Mouse (Mus musculus): ENCODE data around the gene Nhlrc2.

Nhlrc2 gene

DNA sequence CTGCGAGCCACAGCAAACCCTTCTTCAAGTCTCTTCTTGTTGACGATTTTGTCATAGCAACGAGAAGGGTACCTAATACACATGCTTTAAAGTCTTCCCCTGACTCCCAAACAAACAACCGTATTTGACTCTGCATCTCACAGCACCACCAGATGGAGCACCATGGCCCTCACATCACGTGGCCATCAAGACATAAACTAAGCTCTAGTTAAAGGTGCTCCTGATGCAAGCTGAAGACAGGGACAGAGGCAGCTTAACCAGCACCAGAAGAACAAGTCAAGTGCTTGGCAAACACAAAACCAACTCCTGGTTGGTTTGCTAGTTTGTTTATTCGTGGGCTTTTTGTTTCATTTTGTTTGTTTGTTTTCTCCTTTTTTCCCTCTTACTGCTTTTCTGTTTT lies 17.3 kb downstream of the Nhlrc2 start:
- peak in 1 of 2 experiments; percentile 41 for DNase-seq

DNA sequence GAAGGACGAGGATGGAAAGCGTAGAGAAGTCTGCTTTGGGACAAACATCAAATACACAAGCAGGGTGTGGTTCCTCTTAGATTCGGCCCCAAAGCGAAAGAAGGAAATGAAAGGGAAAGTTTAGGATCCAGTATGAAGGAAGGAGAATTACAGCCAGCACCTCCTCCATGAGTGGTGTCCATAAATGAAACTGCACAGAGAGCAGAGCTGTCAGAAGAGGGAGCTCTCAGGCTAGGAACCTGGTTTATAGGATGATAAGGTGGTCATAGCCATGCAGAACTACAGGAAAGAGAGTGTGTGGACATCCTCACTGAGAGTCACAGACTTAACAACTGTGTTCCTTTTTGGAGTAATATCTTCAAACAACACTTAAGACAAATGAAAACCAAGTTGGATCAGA lies 18.0 kb downstream of the Nhlrc2 start:
- peak in 1 of 2 experiments; percentile 40 for DNase-seq

DNA sequence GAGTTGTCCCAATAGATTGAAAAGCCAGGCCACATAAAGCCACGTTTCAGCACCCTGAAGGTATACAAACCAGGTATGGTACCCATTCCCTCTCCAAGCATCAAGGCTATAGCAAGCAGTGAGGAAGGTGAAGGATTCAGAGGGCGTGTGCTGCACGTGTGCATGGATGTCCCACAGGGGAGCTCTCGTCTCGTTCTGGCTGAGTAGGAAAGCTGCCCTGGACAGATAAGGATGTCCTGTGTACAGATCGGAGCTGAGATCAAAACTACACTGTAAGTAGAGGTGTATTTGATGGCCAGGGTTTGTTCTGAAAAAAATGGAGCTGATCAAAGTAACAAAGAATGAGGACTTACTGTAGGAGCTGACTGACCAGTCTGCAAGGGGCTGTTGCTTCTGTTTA lies 18.9 kb downstream of the Nhlrc2 start:
- no peak for DNase-seq

DNA sequence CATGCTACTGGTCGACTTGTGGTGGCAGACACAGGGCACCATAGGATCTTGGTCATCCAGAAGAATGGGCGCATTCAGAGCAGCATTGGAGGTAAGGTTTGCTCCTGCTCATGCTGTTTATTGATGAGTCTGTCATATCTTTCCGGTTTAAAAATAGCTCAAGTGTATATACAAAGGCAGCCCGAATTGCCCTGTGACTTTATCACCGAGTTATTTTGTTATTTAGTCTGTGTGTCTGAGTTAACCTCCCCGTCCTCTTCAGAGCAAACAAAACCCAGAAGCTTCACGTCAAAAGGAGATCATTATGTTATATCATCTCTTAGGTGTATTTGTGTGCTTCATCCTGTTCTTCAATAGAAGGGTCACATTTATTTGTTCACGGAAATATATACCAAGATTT lies 22.7 kb downstream of the Nhlrc2 start:
- no peak for DNase-seq

DNA sequence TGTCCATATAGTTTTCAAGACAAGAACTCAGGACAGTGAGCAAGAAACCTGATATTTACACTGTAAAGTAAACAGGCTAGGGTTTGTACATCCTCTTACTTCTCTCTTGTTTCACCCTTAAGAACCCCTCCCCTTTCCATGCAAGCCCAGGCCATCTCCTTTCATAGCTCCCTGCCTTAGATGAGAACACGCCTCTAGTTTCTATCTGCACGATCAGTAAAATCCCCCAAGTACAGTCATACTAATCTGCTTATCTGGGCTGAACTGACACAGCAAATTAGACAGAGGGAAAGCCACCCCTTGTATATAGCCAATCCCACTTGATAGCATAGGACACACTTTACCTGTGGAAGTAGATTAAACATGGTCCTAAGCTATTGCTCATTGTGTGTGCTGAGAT lies 23.2 kb downstream of the Nhlrc2 start:
- no peak for DNase-seq

DNA sequence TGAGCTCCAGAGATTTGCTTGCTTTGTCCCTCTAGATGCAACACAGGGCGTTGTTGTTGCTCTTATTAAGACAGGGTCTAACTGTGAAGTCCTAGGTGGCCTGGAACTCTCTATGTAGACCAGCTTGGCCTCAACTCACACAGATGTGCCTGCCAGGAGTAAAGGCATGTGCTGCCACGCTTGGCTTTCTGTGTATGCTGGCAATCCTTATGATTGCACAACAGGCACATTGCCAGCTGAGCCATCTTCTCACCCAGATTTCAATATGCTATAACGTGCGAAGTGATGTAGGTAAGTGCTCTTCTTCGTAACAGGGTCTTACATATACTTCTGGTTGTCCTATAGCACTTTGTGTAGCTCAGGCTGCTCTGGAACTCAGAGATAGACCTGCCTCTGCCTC lies 23.9 kb downstream of the Nhlrc2 start:
- no peak for DNase-seq

DNA sequence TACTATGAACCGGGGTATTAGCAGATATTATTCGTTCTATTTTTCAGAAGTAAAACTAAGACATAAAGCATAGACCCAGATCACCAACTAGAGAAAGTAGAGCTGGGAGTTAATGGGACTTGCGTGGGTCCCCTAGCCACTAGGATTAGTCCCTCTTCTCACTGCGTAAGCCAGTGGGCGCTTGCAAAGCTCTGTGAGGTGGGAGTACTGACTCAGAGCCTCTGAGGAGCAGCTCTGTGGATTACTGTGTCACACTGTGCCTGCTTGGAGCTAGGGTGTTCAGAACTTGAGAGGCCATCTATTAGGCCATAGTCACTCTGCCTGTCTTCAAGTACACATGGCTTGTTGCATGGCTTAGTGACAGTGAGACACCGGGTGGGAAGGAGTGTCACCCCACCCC lies 25.1 kb downstream of the Nhlrc2 start:
- DNase-seq = no peak

DNA sequence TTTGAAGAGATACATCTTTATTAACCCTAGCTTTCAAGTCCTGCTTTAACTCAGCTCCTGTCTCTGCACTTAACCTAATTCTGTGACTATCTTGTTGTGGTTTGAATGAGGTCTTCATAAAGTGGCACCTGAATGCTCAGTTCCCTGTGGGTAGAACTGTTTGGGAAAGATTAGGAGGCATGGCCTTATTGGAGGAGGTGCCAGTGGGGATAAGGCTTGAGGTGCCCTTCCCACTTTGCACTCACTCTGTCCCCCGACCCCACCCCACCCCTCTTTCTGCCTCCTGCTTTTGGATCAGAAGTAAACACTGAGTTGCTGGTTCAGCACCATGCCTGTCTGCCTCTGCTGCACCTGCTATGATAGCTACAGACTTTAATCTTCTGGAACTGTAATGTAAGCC lies 29.7 kb downstream of the Nhlrc2 start:
- no peak for DNase-seq

DNA sequence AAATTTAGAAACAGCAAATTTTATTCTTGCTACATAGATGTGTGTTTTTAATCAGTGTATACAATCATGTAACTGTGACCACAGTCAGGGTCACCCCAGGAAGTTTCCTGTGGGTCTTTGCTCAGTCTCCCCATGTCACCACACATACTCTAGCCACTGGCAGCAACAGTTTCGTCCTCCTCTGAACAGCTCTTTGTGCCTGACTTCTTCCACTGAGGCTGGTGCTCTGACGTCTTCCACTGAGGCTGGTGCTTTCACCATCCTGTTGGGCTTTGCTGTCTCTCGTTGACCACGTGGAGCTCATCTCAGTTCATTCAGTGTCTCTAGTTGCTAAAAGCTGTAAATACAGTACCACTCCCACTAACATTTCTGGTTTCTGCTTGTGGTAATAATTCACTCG lies 33.9 kb downstream of the Nhlrc2 start:
- no peak for DNase-seq

DNA sequence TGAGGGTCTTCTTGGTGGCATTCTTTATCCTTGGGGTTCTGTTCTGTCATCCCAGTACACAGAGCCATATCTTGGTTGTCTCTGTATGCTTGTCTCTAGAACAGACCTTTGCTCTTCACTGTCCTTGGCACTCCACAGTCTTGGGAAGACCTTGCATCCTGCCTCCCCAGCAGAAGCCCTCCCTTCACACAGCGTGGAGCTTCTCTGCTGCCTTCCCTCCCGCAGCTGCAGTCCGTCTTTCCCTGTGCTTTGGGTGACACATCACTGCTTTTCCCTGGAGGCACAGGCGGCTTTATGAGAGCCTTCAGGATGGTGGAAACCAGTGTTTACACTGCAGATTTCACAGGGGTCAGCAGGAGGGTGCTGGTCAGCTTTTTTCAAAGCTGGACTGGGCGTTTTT lies 35.7 kb downstream of the Nhlrc2 start:
- DNase-seq = no peak

DNA sequence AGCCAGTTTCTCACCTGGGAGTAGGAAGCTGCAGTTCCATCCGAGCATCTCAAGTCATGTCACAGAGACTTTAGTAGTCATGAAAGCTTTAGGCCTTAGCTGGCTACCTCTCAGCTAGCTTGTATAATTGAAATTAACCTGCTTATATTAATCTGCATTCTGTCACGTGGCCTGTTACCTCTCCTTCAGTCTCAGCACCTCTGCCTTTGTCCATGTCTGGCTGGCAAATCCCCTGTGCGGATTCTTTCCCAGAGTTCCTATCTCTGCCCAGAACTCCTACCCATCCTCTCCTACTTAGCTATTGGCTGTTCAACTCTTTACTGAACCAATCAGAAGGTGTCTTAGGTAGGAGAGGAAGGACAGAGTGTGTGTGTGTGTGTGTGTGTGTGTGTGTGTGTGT lies 36.2 kb downstream of the Nhlrc2 start:
- no peak for DNase-seq

DNA sequence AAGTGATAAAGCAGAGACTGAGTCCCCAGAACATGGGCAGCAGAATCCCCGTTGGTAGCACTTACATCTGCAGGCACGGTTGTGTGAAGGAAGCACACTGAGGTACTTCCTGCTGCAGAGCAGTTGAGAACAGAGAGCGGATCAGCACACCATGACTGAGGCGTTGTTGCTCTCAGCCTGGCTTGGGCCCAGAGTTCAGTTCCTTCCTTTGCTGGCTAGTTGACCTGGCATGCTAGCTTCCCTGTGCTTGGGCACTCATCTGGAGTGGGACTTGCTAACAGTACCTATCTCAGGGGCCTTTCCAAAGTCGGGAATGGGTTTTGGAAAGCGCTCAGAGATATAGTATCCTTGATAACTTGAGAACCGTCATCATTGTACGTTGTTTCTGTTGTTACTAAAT lies 38.3 kb downstream of the Nhlrc2 start:
- no peak for DNase-seq

DNA sequence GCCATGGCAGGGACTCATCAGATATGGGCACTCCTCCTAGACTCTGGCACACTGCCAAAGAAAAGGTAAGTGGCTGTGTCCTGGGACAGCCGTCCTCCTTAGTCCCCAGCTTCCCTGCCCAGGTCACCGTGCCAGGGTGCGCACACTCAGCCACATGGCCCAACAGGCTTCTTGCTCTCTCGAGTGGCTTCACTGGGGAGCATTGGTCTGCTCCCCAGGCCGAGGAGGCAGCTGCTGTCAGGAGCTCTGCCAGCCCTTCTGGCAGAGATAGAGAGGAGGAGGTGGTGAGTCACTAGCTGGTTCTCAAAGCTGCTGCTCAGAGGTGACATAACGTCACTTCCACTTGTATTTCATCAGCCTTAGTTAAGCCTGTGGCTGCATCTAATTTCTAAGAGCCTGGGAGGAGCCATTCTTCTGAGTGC lies 40.2 kb downstream of the Nhlrc2 start:
- DNase-seq = peak; percentile 67 to 77

DNA sequence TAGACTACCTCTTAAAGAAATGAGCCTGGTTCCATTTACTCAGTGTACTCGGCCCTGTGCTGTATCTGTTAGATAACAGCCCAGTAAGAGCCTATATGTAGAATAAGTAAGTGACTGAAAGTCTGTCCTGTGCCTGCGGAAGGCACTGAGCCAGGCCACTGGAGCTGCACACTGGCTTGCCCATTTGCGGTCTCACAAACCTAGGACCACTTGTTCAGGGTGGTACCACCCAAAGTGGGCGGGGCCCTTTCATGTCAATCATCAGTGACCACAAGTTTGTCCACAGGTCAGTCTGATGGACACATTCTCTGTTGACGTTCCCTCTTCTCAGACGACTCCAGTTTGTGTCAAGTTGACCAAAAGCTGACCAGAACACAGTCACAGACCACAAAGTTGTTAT lies 40.9 kb downstream of the Nhlrc2 start:
- no peak for DNase-seq

DNA sequence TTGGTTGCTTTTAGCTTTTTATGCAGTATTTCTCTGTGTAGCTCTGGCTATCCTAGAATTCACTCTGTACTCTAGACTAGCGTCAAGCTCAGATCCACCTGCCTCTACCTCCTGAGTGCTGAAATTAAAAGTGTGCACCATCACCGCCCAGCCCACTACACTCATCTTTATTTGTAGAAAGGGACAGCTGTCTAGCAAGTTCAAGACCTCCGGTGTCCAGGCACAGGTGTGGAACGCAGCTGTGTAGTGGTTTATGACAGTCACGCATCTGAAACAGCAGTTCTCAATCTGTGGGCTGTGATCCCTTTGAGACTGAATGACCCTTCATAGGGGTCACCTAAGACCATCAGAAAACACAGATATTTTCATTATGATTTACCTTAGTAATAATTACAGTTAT lies 41.4 kb downstream of the Nhlrc2 start:
- DNase-seq = no peak

DNA sequence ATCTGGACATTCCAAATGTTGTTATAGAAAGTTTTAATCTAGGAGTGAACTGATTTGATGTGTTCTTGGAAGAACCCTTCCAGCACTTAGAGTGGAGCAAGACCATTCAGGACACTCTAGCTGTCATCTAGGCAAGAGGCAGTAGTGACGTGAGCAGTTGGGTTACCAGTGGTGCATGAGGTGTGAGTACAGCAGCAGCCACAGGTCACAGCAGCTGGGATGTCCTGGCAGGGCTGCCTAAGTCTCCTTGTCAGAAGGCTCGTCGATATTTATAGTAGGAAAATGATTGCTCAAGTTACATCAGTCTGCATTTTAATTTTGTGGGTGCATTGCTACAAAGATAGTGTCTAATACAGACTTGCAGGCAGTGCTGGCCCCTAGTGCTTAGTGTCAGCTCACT lies 42.2 kb downstream of the Nhlrc2 start:
- DNase-seq = no peak

DNA sequence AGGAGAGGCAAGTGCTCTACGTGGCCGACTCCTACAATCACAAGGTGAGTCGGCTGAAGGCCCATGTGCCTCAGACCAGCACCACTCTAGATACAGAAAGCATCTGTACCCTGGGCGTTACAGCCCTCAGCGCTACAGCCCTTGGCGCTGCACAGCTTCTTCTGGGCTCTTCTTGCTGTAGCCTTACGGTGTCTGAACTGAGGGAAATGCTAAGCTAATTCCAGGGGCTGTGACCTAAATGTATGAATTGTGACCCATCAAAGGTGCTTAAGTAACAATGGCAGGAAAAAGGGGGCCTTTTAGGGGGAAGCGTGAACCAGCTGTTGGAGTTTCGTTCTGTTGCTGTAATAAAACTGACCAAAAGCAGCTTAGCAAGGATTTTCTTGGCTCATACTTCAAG lies 44.4 kb downstream of the Nhlrc2 start:
- DNase-seq = no peak

DNA sequence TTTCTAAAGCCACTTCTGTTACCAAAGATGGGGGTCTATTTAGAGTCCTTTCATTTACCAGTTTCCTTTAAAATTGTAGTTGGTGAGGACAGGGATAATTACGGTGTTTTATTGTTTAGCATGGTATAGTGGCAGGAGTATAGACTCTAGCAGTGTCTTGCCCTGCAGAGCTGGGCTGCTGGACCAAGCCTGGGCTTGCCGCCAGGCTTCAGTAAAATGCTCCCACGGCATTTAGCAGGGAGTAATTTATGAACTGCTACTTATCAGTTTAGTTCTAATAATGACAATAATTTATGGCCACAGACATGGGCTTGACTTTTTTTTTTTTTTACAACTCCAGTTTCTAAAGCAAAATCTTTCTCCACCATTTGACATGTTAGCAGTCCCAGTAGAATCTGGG lies 51.9 kb downstream of the Nhlrc2 start:
- no peak for DNase-seq

DNA sequence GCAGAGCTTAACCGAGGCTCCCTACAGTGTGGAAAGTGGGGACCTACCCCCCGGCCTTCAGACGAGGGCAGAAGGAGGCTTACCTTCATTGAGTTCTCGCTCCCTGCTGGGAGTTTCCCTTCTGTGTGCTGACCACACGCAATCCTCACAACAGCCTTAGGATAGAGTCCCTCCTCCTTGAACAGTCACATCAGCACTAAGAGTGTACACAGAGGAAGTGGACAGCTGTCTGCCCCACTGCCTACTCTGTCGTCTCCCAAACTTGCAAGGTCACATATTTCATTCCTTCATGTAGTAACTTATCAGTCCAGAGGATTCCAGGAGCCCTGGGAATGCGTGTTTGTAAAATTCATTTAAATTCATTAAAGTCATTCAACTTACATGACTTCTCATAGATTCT lies 52.7 kb downstream of the Nhlrc2 start:
- DNase-seq = no peak

DNA sequence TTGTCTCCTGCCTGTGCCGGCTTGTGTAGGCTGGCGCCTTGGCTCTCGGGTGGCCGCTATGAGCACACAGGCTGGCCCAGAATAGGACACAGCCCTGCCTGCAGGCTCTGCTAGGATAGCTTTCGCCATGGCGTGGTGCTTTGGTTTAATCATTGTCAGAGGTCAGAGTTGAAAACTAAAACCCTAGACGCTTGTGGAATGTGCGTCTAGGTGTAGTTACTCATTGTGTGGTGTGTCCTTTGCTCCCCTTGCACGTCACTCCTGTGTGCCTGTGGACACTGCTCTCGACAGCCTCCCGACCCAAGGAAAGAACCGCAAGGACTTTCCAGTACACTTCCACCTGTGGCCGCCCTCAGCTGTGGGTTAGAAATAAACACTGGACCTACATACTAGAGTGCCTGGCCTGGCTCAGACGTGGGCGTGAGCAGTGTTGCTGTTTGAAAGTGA lies 53.9 kb downstream of the Nhlrc2 start:
- DNase-seq = no peak

DNA sequence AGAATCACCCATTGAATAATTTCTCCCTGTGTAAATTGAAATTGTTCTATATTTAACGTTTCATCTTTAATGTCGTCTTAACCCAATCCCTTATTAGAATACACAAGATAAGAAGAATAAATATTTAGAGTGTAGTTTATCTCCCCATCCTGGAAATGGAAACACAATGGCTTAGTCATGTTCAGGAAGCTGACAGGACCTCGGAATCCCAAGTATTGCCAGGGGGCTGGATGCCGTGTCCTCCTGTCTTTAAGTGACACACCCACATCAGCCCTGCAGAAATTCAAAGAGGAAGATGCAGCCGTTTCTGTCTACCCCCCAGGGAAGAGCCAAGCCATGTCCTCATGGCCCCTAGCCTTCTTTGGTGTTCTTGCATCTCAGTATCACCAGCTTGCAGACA lies 60.9 kb downstream of the Nhlrc2 start:
- no peak for DNase-seq

DNA sequence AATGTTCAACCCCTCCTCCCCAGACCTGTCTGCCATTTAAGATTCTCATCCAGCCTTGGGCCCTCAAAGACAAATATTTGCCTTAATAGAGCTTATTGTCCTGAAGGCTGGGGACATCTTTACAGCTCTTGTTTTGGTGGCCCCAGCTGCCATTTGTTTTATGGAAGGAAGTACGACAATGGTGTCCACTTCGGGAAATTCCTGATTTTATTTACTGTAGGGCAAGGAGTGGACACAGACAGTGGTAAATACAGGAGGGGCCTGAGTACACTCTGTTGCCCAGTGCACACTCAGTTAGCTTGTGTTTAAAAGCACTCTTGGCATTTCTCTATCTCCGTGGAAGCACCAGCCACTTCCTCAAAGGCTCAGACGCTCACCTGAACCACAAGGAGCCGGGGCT lies 66.1 kb downstream of the Nhlrc2 start:
- DNase-seq = no peak

DNA sequence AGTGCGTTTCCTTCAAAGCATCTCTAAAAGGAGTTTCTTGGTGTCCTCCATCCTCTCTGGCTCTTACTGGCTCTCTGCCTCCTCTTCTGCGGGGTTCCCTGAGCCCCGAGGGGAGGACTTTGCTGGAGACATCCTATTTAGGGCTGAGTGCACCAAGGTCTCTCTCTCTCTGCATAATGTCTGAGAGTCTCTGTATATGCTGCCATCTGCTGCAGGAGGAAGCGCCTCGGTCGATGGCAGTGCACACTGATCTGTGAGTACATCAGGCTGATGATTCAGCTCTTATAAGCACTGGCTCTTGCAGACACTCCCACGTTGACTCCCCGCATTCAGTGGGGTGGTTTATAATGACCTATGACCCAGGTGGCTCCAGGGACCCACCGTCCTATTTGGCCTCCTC lies 70.8 kb downstream of the Nhlrc2 start:
- DNase-seq = no peak

DNA sequence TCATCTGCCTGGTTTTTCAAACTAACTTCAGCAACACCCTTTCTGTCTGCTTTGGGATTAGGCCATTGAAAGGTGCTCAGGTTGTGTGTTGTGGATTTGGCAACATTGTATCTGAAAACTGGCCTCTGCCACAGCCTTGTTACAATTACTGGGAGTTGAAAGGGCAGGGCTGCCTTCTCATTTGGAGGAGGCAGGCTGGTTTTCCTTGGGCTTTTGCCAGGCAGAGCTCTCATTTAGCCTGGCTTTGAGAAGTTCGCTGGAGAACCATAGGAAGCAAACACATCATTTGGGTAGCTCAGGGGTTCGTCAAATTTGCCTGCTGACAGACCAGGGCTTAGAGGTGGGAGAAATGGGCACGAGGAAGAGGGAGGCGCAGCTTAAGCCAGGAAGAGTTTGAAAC lies 71.5 kb downstream of the Nhlrc2 start:
- DNase-seq = no peak

DNA sequence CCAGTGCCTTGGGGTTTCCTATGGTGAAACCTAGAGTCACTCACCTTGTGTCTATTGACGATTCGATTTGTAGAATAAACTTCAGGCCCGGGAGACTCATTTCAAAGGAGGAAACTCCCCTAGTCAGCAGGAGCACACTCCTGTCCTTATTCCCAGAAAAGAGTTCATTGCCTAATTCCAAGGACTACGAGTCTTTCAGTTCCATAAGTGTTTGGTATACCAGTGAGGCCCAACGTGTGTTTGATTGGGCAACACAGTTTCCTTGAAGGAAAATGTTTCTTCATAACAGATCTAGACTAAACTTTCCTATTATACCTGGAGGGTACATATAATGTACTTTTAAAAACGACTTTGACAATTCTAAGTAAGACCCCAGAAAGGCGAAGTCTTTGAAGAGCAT lies 73.8 kb downstream of the Nhlrc2 start:
- no peak for DNase-seq

DNA sequence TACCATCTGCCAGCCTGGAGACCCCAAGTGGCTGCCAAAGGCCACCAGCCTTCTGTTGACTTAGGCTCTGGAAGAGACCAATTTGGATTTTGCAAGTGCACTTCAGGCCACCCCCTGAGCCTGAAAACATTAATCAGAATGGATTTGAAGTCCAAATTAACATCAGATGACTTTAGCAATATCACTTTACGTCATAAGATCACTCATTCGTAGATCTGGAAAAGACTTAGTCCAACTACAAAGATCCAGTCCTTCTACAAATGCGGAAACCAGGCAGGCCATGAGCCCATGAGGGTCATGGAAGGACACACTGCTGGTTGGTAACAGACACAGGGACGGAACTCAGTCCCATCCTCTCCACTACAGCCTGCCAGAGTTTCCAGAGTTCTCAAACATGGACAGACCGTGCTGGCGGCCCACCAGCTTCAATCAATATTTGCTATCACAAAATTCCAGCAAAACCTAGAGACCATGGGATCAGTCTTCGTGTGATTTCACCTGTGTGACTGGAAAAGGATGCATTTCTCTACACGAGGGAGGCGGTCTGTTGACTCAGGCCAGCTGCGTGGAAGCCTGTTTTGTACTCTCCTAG lies 79.9 kb downstream of the Nhlrc2 start:
- DNase-seq = no peak
